Mouse (Mus musculus) fibroblast of lung, adult 2 months (primary cell): ENCODE data around the gene Pdgfa.
A peak's percentile ranks its signal among the peaks of the same experiment; 100 is the strongest.

Source experiments
- DNase-seq: peaks from one replicate; pipeline ENCODE4 v3.0.0-alpha.2; 2011; ENCODE audit warnings: low read depth

The Pdgfa gene

GRCm38 (mm10) chr5:138997171-138997788 is at the start of gene Pdgfa:
Gene Pdgfa (minus strand): TSS chr5:138997370.
- DNase-seq: no peak

- DNase-seq: no peak
These were observed 49.5 kb upstream of the Pdgfa start for GRCm38 (mm10) chr5:139046636-139047035.

GRCm38 (mm10) chr5:139043546-139043945 is 46.4 kb upstream of the Pdgfa start:
- no peak for DNase-seq

GRCm38 (mm10) chr5:139042299-139042698 is 45.1 kb upstream of the Pdgfa start:
- DNase-seq: no peak

- DNase-seq: no peak
These were observed 38.0 kb upstream of the Pdgfa start for GRCm38 (mm10) chr5:139035171-139035570.

GRCm38 (mm10) chr5:139034746-139035145 is 37.6 kb upstream of the Pdgfa start:
- DNase-seq: no peak

- DNase-seq: peak; percentile 40
These were observed 36.5 kb upstream of the Pdgfa start for GRCm38 (mm10) chr5:139033406-139034317.

GRCm38 (mm10) chr5:139027603-139028002 is 30.4 kb upstream of the Pdgfa start:
- DNase-seq: no peak

- no peak for DNase-seq
These were observed 27.4 kb upstream of the Pdgfa start for GRCm38 (mm10) chr5:139024351-139025105.

GRCm38 (mm10) chr5:139020595-139020994 is 23.4 kb upstream of the Pdgfa start:
- DNase-seq: no peak

GRCm38 (mm10) chr5:139017371-139018124 is 20.4 kb upstream of the Pdgfa start:
- no peak for DNase-seq

GRCm38 (mm10) chr5:139015097-139015496 is 17.9 kb upstream of the Pdgfa start:
- DNase-seq: peak; percentile 86

- no peak for DNase-seq
These were observed 13.5 kb upstream of the Pdgfa start for GRCm38 (mm10) chr5:139010649-139011048.

- no peak for DNase-seq
These were observed 10.1 kb upstream of the Pdgfa start for GRCm38 (mm10) chr5:139007141-139007775.

GRCm38 (mm10) chr5:139004588-139004987 is 7.4 kb upstream of the Pdgfa start:
- no peak for DNase-seq

GRCm38 (mm10) chr5:138999716-139000115 is 2.5 kb upstream of the Pdgfa start:
- no peak for DNase-seq

- DNase-seq: no peak
These were observed 888 bp upstream of the Pdgfa start for GRCm38 (mm10) chr5:138997936-138998580.

- no peak for DNase-seq
These were observed 672 bp downstream of the Pdgfa start for GRCm38 (mm10) chr5:138996322-138997073.

GRCm38 (mm10) chr5:138995721-138996311 is 1.4 kb downstream of the Pdgfa start:
- DNase-seq: no peak
